Mouse (Mus musculus) 3T3-L1 (cell line): ENCODE measurements around the gene Slc39a11.

Source experiments
- DNase-seq: peaks from one replicate; pipeline ENCODE4 v3.0.0-alpha.2; 2015; ENCODE audit warnings: low read depth, low spot score

Gene Slc39a11

GRCm38 (mm10) chr11:113292906-113293614 lies 356.8 kb downstream of the Slc39a11 start:
- DNase-seq = no peak

GRCm38 (mm10) chr11:113291781-113292714 lies 357.8 kb downstream of the Slc39a11 start:
- DNase-seq = peak; percentile 77

- DNase-seq = no peak
Observed at GRCm38 (mm10) chr11:113290911-113291310, 359.0 kb downstream of the Slc39a11 start.

GRCm38 (mm10) chr11:113284951-113285741 lies 364.7 kb downstream of the Slc39a11 start:
- DNase-seq = no peak

- DNase-seq = peak; percentile 52
Observed at GRCm38 (mm10) chr11:113283376-113283811, 366.5 kb downstream of the Slc39a11 start.

- no peak for DNase-seq
Observed at GRCm38 (mm10) chr11:113278238-113278637, 371.6 kb downstream of the Slc39a11 start.

GRCm38 (mm10) chr11:113277034-113277612 lies 372.8 kb downstream of the Slc39a11 start:
- DNase-seq = no peak

- no peak for DNase-seq
Observed at GRCm38 (mm10) chr11:113276518-113276917, 373.4 kb downstream of the Slc39a11 start.

GRCm38 (mm10) chr11:113274037-113274436 lies 375.8 kb downstream of the Slc39a11 start:
- no peak for DNase-seq

- DNase-seq = no peak
Observed at GRCm38 (mm10) chr11:113271857-113272256, 378.0 kb downstream of the Slc39a11 start.

GRCm38 (mm10) chr11:113268831-113269319 lies 381.0 kb downstream of the Slc39a11 start:
- DNase-seq = peak; percentile 96

- DNase-seq = no peak
Observed at GRCm38 (mm10) chr11:113267516-113268230, 382.2 kb downstream of the Slc39a11 start.

GRCm38 (mm10) chr11:113266706-113267105 lies 383.2 kb downstream of the Slc39a11 start:
- DNase-seq = no peak

- peak; percentile 84 for DNase-seq
Observed at GRCm38 (mm10) chr11:113265567-113265966, 384.3 kb downstream of the Slc39a11 start.

- DNase-seq = no peak
Observed at GRCm38 (mm10) chr11:113263971-113264370, 385.9 kb downstream of the Slc39a11 start.

- no peak for DNase-seq
Observed at GRCm38 (mm10) chr11:113262062-113262461, 387.8 kb downstream of the Slc39a11 start.

GRCm38 (mm10) chr11:113261421-113261820 lies 388.5 kb downstream of the Slc39a11 start:
- no peak for DNase-seq

- no peak for DNase-seq
Observed at GRCm38 (mm10) chr11:113259712-113260382, 390.0 kb downstream of the Slc39a11 start.

- DNase-seq = no peak
Observed at GRCm38 (mm10) chr11:113258016-113258415, 391.9 kb downstream of the Slc39a11 start.

GRCm38 (mm10) chr11:113254653-113255052 lies 395.2 kb downstream of the Slc39a11 start:
- peak; percentile 37 for DNase-seq
